Mouse (Mus musculus) embryonic facial prominence, embryonic 14.5 days (tissue): Measurements from ENCODE around the gene R3hcc1l. TPM values are rescaled to one million over a fixed set of nuclear protein-coding genes. Genes with fewer than 3 reads are reported as not detected.
A peak's percentile ranks its signal among the peaks of the same experiment; 100 is the strongest.

Experiments
- ATAC-seq: fragments of 200-750 bp; cut with Nextera tagmentation; 2 replicates; pipeline ENCODE4 v1.8.0; 2017; ENCODE audit warnings: low read depth, moderate number of reproducible peaks, moderate TSS enrichment
- DNase-seq: peaks from one replicate; pipeline ENCODE4 v3.0.0-alpha.2; 2015; ENCODE audit warnings: low spot score
- H3K27ac ChIP-seq: fragments of 300-500 bp; sonication (generic); replicated peaks from 2 replicates; pipeline ENCODE4 v1.5.1; 2014; ENCODE audit warnings: low read depth, mild to moderate bottlenecking, low read length, moderate library complexity
- H3K27me3 ChIP-seq: fragments of 300-500 bp; sonication (generic); replicated peaks from 2 replicates; pipeline ENCODE4 v1.6.1; 2014; ENCODE audit warnings: low read length; ENCODE audit not compliant: control insufficient read depth, insufficient read depth
- H3K36me3 ChIP-seq: fragments of 300-500 bp; sonication (generic); 2 replicates; pipeline ENCODE4 v1.6.1; 2014; ENCODE audit warnings: low read length, mixed read lengths; ENCODE audit not compliant: control insufficient read depth, insufficient read depth
- H3K4me1 ChIP-seq: fragments of 300-500 bp; sonication (generic); 2 replicates; pipeline ENCODE4 v1.6.1; 2014; ENCODE audit warnings: antibody characterized with exemption, low read length; ENCODE audit not compliant: control insufficient read depth, insufficient read depth
- H3K4me2 ChIP-seq: fragments of 300-500 bp; sonication (generic); 2 replicates; pipeline ENCODE4 v1.6.1; 2014; ENCODE audit warnings: low read depth, mild to moderate bottlenecking, low read length, moderate library complexity, mixed read lengths
- H3K4me3 ChIP-seq: fragments of 300-500 bp; sonication (generic); 2 replicates; pipeline ENCODE4 v1.5.1; 2014; ENCODE audit warnings: low read depth, mild to moderate bottlenecking, low read length
- H3K9ac ChIP-seq: fragments of 300-500 bp; sonication (generic); 2 replicates; pipeline ENCODE4 v1.6.1; 2014; ENCODE audit warnings: low read depth, mild to moderate bottlenecking, low read length, moderate library complexity, mixed read lengths
- H3K9me3 ChIP-seq: fragments of 300-500 bp; sonication (generic); 2 replicates; pipeline ENCODE4 v1.6.1; 2016; ENCODE audit warnings: low read length; ENCODE audit not compliant: control insufficient read depth
- WGBS: fragments of 180-500 bp; shearing (Covaris S2); extraction: QIAGEN DNeasy Blood & Tissue Kit; methylation state at CpG from one replicate; pipeline ENCODE4 v1.1.7; 2014; 5-methylcytosine and 5-hydroxymethylcytosine counted together
- polyA plus RNA-seq: library from polyadenylated mRNA; unstranded; fragments of >200 nt; fragmentation: Nextera tagmentation; extraction: Ambion mirVana; gene quantifications from 2 replicates; pipeline ENCODE4 v1.2.1, GENCODE M21; 2014

The R3hcc1l gene
- polyA plus RNA-seq, 1 experiment from 2014 or later, result 23.0 TPM

- no peak for ATAC-seq
- WGBS, result 91% methylated on average over 13 of the region's 13 CpGs
- Histone ChIP-seq H3K9ac (no peak overlapping the region), H3K9me3 (no peaks in the 10 kb centered on the region), H3K27ac (no peak overlapping the region), H3K4me1 (no peaks in the 10 kb centered on the region), H3K4me3 (no peak overlapping the region), H3K27me3 (no peaks in the 10 kb centered on the region), H3K36me3 (peaks cover 26% of the 10 kb centered on the region), H3K4me2 (no peak overlapping the region)
- no peak for DNase-seq
Observed at GRCm38 (mm10) chr19:42582811-42583370, 64.3 kb downstream of the R3hcc1l start.

- Histone ChIP-seq H3K4me1 (no peaks in the 10 kb centered on the region), H3K27me3 (no peaks in the 10 kb centered on the region), H3K9me3 (no peaks in the 10 kb centered on the region), H3K36me3 (peaks cover 26% of the 10 kb centered on the region), H3K9ac (no peak overlapping the region), H3K4me2 (no peak overlapping the region), H3K4me3 (no peak overlapping the region), H3K27ac (no peak overlapping the region)
- DNase-seq (no peak), ATAC-seq (no peak)
- WGBS, result 93% methylated on average over 5 of the region's 5 CpGs
Observed at GRCm38 (mm10) chr19:42583677-42584076, 65.1 kb downstream of the R3hcc1l start.

- 83% methylated on average over 3 of the region's 3 CpGs for WGBS
- no peaks in the 10 kb centered on the region for H3K4me1 ChIP-seq
- H3K9me3 ChIP-seq, result no peaks in the 10 kb centered on the region
- ATAC-seq, result no peak
- no peak overlapping the region for H3K9ac ChIP-seq
- H3K27me3 ChIP-seq, result no peaks in the 10 kb centered on the region
- no peak overlapping the region for H3K27ac ChIP-seq
- peaks cover 26% of the 10 kb centered on the region for H3K36me3 ChIP-seq
- H3K4me2 ChIP-seq, result no peak overlapping the region
- no peak for DNase-seq
- H3K4me3 ChIP-seq, result no peak overlapping the region
Observed at GRCm38 (mm10) chr19:42584188-42584587, 65.6 kb downstream of the R3hcc1l start.

- Histone ChIP-seq H3K27me3 (no peaks in the 10 kb centered on the region), H3K27ac (no peak overlapping the region), H3K4me2 (no peak overlapping the region), H3K4me1 (no peaks in the 10 kb centered on the region), H3K9ac (no peak overlapping the region), H3K4me3 (no peak overlapping the region), H3K9me3 (no peaks in the 10 kb centered on the region), H3K36me3 (peaks cover 35% of the 10 kb centered on the region)
- DNase-seq (peak; percentile 29), ATAC-seq (no peak)
- 66% methylated on average over 2 of the region's 2 CpGs for WGBS
Observed at GRCm38 (mm10) chr19:42587704-42588103, 69.1 kb downstream of the R3hcc1l start.

GRCm38 (mm10) chr19:42589246-42589645, 70.7 kb downstream of the R3hcc1l start:
- Histone ChIP-seq H3K4me2 (no peak overlapping the region), H3K27me3 (no peaks in the 10 kb centered on the region), H3K4me3 (no peak overlapping the region), H3K27ac (no peak overlapping the region), H3K36me3 (peaks cover 31% of the 10 kb centered on the region), H3K9me3 (no peaks in the 10 kb centered on the region), H3K4me1 (no peaks in the 10 kb centered on the region), H3K9ac (no peak overlapping the region)
- no peak for DNase-seq
- WGBS, result 76% methylated on average over 1 of the region's 1 CpGs
- no peak for ATAC-seq

- H3K9me3 ChIP-seq, result no peaks in the 10 kb centered on the region
- WGBS, result 86% methylated on average over 14 of the region's 14 CpGs
- H3K27me3 ChIP-seq, result no peaks in the 10 kb centered on the region
- no peak overlapping the region for H3K27ac ChIP-seq
- no peaks in the 10 kb centered on the region for H3K4me1 ChIP-seq
- H3K4me3 ChIP-seq, result no peak overlapping the region
- no peak overlapping the region for H3K4me2 ChIP-seq
- no peak overlapping the region for H3K9ac ChIP-seq
- DNase-seq (no peak), ATAC-seq (no peak)
- peaks cover 25% of the 10 kb centered on the region for H3K36me3 ChIP-seq
Observed at GRCm38 (mm10) chr19:42591534-42591933, 73.0 kb downstream of the R3hcc1l start.

GRCm38 (mm10) chr19:42593456-42593855, 74.9 kb downstream of the R3hcc1l start:
- Histone ChIP-seq H3K36me3 (peaks cover 25% of the 10 kb centered on the region), H3K4me3 (no peak overlapping the region), H3K27me3 (no peaks in the 10 kb centered on the region), H3K27ac (no peak overlapping the region), H3K4me2 (no peak overlapping the region), H3K9me3 (no peaks in the 10 kb centered on the region), H3K4me1 (no peaks in the 10 kb centered on the region), H3K9ac (no peak overlapping the region)
- WGBS, result 87% methylated on average over 6 of the region's 6 CpGs
- DNase-seq (no peak), ATAC-seq (no peak)

GRCm38 (mm10) chr19:42595066-42595465, 76.5 kb downstream of the R3hcc1l start:
- no peaks in the 10 kb centered on the region for H3K27me3 ChIP-seq
- 91% methylated on average over 5 of the region's 6 CpGs for whole genome bisulfite sequencing
- no peak overlapping the region for H3K4me2 ChIP-seq
- H3K27ac ChIP-seq, result no peak overlapping the region
- H3K4me1 ChIP-seq, result no peaks in the 10 kb centered on the region
- ATAC-seq (no peak), DNase-seq (no peak)
- H3K9ac ChIP-seq, result no peak overlapping the region
- H3K36me3 ChIP-seq, result peaks cover 25% of the 10 kb centered on the region
- H3K9me3 ChIP-seq, result no peaks in the 10 kb centered on the region
- no peak overlapping the region for H3K4me3 ChIP-seq

GRCm38 (mm10) chr19:42597286-42597685, 78.7 kb downstream of the R3hcc1l start:
- DNase-seq, result no peak

More at GRCm38 (mm10) chr19:42597286-42597685, 78.7 kb downstream of the R3hcc1l start:
- WGBS, result 93% methylated on average over 12 of the region's 12 CpGs
- Histone ChIP-seq H3K4me1 (no peaks in the 10 kb centered on the region), H3K27ac (no peak overlapping the region), H3K4me2 (no peak overlapping the region), H3K4me3 (no peak overlapping the region), H3K9ac (no peak overlapping the region), H3K36me3 (peaks cover 12% of the 10 kb centered on the region; the same call in 1 of the 2 replicates), H3K27me3 (no peaks in the 10 kb centered on the region), H3K9me3 (no peaks in the 10 kb centered on the region)
- ATAC-seq, result no peak
